Mouse (Mus musculus) heart, embryonic 10.5 days (tissue): ENCODE results near the gene Krtap22-2. TPM values are rescaled to one million over a fixed set of nuclear protein-coding genes. Genes with fewer than 3 reads are reported as not detected.
"Not testable (repeated sequence)": the region's sequence is repeated elsewhere in the genome, so short reads cannot be mapped to it uniquely, and the experiment has no call there.

Experiments
- DNase-seq: peaks from one replicate; pipeline ENCODE4 v3.0.0-alpha.2; 2017; ENCODE audit warnings: low spot score
- H3K27ac ChIP-seq: fragments of 300-500 bp; sonication (generic); 2 replicates; pipeline ENCODE4 v1.5.1; 2016; ENCODE audit warnings: mild to moderate bottlenecking
- H3K27me3 ChIP-seq: fragments of 300-500 bp; sonication (generic); 2 replicates; pipeline ENCODE4 v1.6.1; 2016; ENCODE audit warnings: mild to moderate bottlenecking; ENCODE audit not compliant: poor library complexity, insufficient read depth, severe bottlenecking
- H3K36me3 ChIP-seq: fragments of 300-500 bp; sonication (generic); 2 replicates; pipeline ENCODE4 v1.6.1; 2016; ENCODE audit warnings: mild to moderate bottlenecking, moderate library complexity
- H3K4me1 ChIP-seq: fragments of 300-500 bp; sonication (generic); 2 replicates; pipeline ENCODE4 v1.6.1; 2016; ENCODE audit warnings: mild to moderate bottlenecking
- H3K4me3 ChIP-seq: fragments of 300-500 bp; sonication (generic); 2 replicates; pipeline ENCODE4 v1.5.1; 2016; ENCODE audit warnings: mild to moderate bottlenecking, moderate library complexity
- H3K9me3 ChIP-seq: fragments of 300-500 bp; sonication (generic); 2 replicates; pipeline ENCODE4 v1.6.1; 2016; ENCODE audit warnings: mild to moderate bottlenecking, moderate library complexity
- WGBS: fragments of 180-500 bp; shearing (Covaris S2); methylation state at CpG from one replicate; pipeline ENCODE4 v1.1.7; 2016; 5-methylcytosine and 5-hydroxymethylcytosine counted together
- polyA plus RNA-seq: library from polyadenylated mRNA; unstranded; fragments of >200 nt; fragmentation: Nextera tagmentation; extraction: Ambion mirVana; gene quantifications from 2 replicates; pipeline ENCODE4 v1.2.1, GENCODE M21; 2016

Krtap22-2 gene
- not detected in 2 replicates for polyA plus RNA-seq

DNA sequence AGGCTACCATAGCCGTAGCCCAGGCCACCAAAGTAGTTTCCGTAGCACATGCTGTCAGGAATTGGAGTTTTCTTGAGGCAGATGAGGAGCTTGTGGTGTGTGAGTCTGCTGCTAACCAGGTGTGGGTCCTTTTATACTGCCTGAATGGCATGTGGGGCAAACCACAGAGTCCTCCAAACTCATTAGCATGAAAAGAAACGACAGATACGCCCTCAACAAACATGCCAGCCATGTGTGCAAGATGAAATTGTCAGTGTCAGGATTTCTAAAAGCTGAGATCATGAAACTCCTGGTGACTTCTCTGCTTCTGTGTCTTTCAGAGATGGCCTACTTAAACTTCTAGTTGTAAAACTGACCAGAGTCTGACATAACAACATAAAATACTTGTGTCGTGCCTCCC is at the start of gene Krtap22-2:
Gene Krtap22-2 (minus strand): TSS at position 101 of the 400 bp plus-strand sequence.
- no peaks in the 10 kb centered on the region for H3K27me3 ChIP-seq
- H3K4me1 ChIP-seq: no peaks in the 10 kb centered on the region
- no peak within 1 kb of the TSS for H3K27ac ChIP-seq
- H3K36me3 ChIP-seq: no peaks in the 10 kb centered on the region
- no peaks in the 10 kb centered on the region for H3K9me3 ChIP-seq
- no peak for DNase-seq
- H3K4me3 ChIP-seq: no peak within 1 kb of the TSS
- 71% methylated on average over 5 of the region's 5 CpGs for WGBS

DNA sequence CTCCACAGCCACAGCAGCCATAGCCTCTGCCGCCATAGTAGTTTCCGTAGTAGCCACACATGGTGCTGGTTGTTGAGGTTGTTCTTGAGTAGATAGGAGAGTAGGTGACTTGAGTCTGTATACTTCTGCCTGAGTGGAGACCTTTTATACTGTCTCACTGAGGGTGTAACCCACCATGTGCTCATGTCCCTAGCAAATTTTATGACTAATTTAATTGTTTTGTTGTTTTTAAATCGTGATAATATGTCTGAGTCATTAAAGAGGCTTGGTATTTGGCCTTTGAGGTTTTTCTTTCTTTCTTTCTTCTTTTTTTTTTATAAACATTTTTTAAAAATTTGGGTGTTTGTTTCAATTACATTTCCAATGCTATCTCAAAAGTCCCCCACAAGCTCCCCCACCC is 37.2 kb upstream of the Krtap22-2 start, which contains the start of gene Krtap6-5:
Gene Krtap6-5 (minus strand): TSS at position 101 of the 400 bp plus-strand sequence.
- H3K27ac ChIP-seq: no peak within 1 kb of the TSS
- no peak for DNase-seq
- H3K27me3 ChIP-seq: no peaks in the 10 kb centered on the region
- H3K9me3 ChIP-seq: no peaks in the 10 kb centered on the region
- no peaks in the 10 kb centered on the region for H3K4me1 ChIP-seq
- 80% methylated on average over 3 of the region's 3 CpGs for WGBS
- H3K4me3 ChIP-seq: no peak within 1 kb of the TSS
- H3K36me3 ChIP-seq: no peaks in the 10 kb centered on the region

DNA sequence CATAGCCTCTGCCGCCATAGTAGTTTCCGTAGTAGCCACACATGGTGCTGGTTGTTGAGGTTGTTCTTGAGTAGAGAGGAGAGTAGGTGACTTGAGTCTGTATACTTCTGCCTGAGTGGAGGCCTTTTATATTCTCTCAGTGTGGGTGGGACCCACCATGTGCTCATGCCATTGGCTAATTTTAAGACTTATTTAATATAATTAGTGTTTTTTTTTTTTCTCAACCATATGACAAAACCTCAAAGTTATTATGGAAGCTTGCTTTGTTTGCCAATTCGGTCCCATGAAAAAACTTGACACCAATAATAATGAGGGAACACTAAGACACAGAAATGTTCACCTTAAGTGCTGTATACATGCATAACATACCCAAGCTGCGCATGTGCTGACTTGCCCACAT is 30.8 kb upstream of the Krtap22-2 start, which contains the start of gene Gm10228:
Gene Gm10228 (minus strand): TSS at position 101 of the 400 bp plus-strand sequence.
- not testable (repeated sequence) for H3K36me3 ChIP-seq, H3K27ac ChIP-seq, H3K27me3 ChIP-seq, H3K9me3 ChIP-seq, H3K4me3 ChIP-seq, H3K4me1 ChIP-seq, DNase-seq
- WGBS: 85% methylated on average over 2 of the region's 4 CpGs

DNA sequence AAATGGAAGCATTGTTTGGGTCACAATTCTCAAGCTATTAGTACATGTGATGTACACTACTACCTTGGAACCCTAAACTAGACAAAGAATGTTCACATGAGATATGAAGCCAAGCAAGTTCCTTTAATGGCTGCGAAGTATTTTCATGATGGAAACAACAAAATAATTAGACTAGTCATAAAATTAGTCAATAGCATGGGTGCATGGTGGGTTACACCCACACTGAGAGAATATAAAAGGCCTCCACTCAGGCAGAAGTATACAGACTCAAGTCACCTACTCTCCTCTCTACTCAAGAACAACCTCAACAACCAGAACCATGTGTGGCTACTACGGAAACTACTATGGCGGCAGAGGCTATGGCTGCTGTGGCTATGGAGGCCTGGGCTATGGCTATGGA is 20.8 kb upstream of the Krtap22-2 start, which contains the start of gene Krtap6-1:
Gene Krtap6-1 (plus strand): TSS at position 301 of the 400 bp plus-strand sequence.
- H3K27ac ChIP-seq, DNase-seq, H3K36me3 ChIP-seq, H3K4me1 ChIP-seq, H3K4me3 ChIP-seq, H3K27me3 ChIP-seq, H3K9me3 ChIP-seq: not testable (repeated sequence)
- WGBS: 90% methylated on average over 3 of the region's 3 CpGs

DNA sequence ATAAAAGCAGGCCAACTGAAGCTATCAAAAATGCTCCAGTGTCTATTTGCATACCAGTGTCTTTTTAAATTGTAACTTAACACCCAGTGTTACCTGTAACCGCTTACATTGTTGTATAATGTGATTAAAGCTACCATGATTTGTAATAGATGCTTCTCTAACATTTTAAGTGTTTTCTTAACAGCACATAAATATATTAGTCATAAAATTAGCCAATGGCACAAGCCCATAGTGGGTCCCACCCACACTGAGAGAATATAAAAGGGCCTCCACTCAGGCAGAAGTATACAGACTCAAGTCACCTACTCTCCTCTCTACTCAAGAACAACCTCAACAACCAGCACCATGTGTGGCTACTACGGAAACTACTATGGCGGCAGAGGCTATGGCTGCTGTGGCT is 4.4 kb upstream of the Krtap22-2 start, which contains the start of gene Gm10229:
Gene Gm10229 (plus strand): TSS at position 301 of the 400 bp plus-strand sequence.
- not testable (repeated sequence) for H3K9me3 ChIP-seq, DNase-seq, H3K36me3 ChIP-seq, H3K4me1 ChIP-seq, H3K27me3 ChIP-seq, H3K4me3 ChIP-seq, H3K27ac ChIP-seq
- WGBS: 88% methylated on average over 3 of the region's 3 CpGs

DNA sequence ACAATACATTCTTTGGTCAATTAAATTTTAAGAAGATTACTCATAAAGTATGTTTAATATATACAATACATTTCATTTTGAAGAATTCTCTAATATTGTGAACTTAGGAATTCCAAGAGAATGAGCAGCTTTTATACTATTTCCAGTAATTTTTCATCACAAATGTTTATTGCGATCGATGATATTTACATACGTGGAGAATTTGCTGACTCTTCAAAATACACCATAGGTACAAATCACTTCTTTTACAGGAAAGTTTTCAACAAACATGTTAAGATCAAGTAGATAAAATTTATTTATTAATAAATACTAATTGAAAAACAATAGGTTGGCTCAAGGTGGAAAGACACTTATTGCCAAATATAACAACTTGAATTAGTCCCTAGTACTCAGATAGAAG is 3.4 kb upstream of the Krtap22-2 start:
- Histone ChIP-seq H3K4me3 (no peak overlapping the region), H3K27ac (no peak overlapping the region), H3K27me3 (no peaks in the 10 kb centered on the region), H3K9me3 (no peaks in the 10 kb centered on the region), H3K4me1 (no peaks in the 10 kb centered on the region), H3K36me3 (no peaks in the 10 kb centered on the region)
- 96% methylated on average over 3 of the region's 3 CpGs for WGBS
- no peak for DNase-seq

DNA sequence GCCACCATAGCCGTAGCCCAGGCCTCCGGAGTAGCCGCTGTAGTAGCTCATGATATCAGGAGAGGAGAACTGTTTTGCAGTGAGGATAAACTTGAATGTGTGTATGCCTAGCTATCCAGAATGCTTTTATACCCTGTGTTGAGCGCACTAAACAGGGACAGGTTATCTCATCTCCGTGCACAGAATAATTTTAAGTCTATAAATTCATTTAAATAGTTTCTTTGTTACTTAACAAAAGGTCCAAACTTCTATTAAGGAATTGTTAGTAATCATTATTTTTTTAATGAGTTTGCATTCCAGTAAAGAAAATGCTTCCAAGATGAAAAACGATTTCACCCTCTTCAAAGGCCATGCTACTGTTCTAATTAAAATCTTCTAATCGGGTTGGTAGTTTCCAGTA is 47.8 kb downstream of the Krtap22-2 start, which contains the start of gene Krtap16-3:
Gene Krtap16-3 (minus strand): TSS at position 101 of the 400 bp plus-strand sequence.
- H3K9me3 ChIP-seq: peaks cover 4% of the 10 kb centered on the region; the same call in 1 of the 2 replicates
- no peak within 1 kb of the TSS for H3K4me3 ChIP-seq
- H3K27me3 ChIP-seq: no peaks in the 10 kb centered on the region
- no peaks in the 10 kb centered on the region for H3K36me3 ChIP-seq
- H3K27ac ChIP-seq: no peak within 1 kb of the TSS
- no peaks in the 10 kb centered on the region for H3K4me1 ChIP-seq
- WGBS: 84% methylated on average over 7 of the region's 7 CpGs
- no peak for DNase-seq

Other genes starting within 250 kb of the Krtap22-2 start
- not detected in 2 replicates for gene 2310057N15Rik, start 236.6 kb downstream of the Krtap22-2 start, polyA plus RNA-seq
- not detected in 2 replicates for gene Gm5965, start 232.9 kb downstream of the Krtap22-2 start, polyA plus RNA-seq
- not detected in 2 replicates for gene Gm20741, start 198.5 kb downstream of the Krtap22-2 start, polyA plus RNA-seq
- gene Krtap15, start 190.5 kb downstream of the Krtap22-2 start, polyA plus RNA-seq: not detected in 2 replicates
- not detected in 2 replicates for gene Krtap14, start 184.6 kb downstream of the Krtap22-2 start, polyA plus RNA-seq
- not detected in 2 replicates for gene Krtap19-1, start 141.3 kb downstream of the Krtap22-2 start, polyA plus RNA-seq
- gene Krtap19-2, start 136.5 kb downstream of the Krtap22-2 start, polyA plus RNA-seq: not detected in 2 replicates
- not detected in 2 replicates for gene Krtap19-3, start 132.7 kb downstream of the Krtap22-2 start, polyA plus RNA-seq
- not detected in 2 replicates for gene Krtap19-4, start 125.7 kb downstream of the Krtap22-2 start, polyA plus RNA-seq
- not detected in 2 replicates for gene Krtap19-5, start 114.3 kb downstream of the Krtap22-2 start, polyA plus RNA-seq
- not detected in 2 replicates for gene Krtap19-9b, start 78.5 kb downstream of the Krtap22-2 start, polyA plus RNA-seq
- not detected in 2 replicates for gene Krtap16-3, start 47.9 kb downstream of the Krtap22-2 start, polyA plus RNA-seq
- gene Gm10229, start 4.5 kb upstream of the Krtap22-2 start, polyA plus RNA-seq: not detected in 2 replicates
- gene Krtap6-1, start 20.9 kb upstream of the Krtap22-2 start, polyA plus RNA-seq: not detected in 2 replicates
- not detected in 2 replicates for gene Gm10228, start 30.7 kb upstream of the Krtap22-2 start, polyA plus RNA-seq
- not detected in 2 replicates for gene Krtap6-5, start 37.1 kb upstream of the Krtap22-2 start, polyA plus RNA-seq
- not detected in 2 replicates for gene 1110025L11Rik, start 53.2 kb upstream of the Krtap22-2 start, polyA plus RNA-seq
- gene Krtap6-3, start 73.3 kb upstream of the Krtap22-2 start, polyA plus RNA-seq: not detected in 2 replicates
- gene Gm6358, start 130.1 kb upstream of the Krtap22-2 start, polyA plus RNA-seq: not detected in 2 replicates
- gene Gm10061, start 140.3 kb upstream of the Krtap22-2 start, polyA plus RNA-seq: not detected in 2 replicates
- not detected in 2 replicates for gene Gm9789, start 147.2 kb upstream of the Krtap22-2 start, polyA plus RNA-seq
- gene Gm7735, start 158.7 kb upstream of the Krtap22-2 start, polyA plus RNA-seq: not detected in 2 replicates
- gene 1110057P08Rik, start 164.0 kb upstream of the Krtap22-2 start, polyA plus RNA-seq: not detected in 2 replicates
- gene Krtap20-2, start 195.1 kb upstream of the Krtap22-2 start, polyA plus RNA-seq: not detected in 2 replicates